Mouse (Mus musculus) 3134 (cell line): ENCODE results near the gene 9130230L23Rik.

Experiments
- DNase-seq: peaks from one replicate; pipeline ENCODE4 v3.0.0-alpha.2; 2011; ENCODE audit warnings: low spot score; ENCODE audit not compliant: insufficient read length; ENCODE audit errors: extremely low read depth

The 9130230L23Rik gene

DNA sequence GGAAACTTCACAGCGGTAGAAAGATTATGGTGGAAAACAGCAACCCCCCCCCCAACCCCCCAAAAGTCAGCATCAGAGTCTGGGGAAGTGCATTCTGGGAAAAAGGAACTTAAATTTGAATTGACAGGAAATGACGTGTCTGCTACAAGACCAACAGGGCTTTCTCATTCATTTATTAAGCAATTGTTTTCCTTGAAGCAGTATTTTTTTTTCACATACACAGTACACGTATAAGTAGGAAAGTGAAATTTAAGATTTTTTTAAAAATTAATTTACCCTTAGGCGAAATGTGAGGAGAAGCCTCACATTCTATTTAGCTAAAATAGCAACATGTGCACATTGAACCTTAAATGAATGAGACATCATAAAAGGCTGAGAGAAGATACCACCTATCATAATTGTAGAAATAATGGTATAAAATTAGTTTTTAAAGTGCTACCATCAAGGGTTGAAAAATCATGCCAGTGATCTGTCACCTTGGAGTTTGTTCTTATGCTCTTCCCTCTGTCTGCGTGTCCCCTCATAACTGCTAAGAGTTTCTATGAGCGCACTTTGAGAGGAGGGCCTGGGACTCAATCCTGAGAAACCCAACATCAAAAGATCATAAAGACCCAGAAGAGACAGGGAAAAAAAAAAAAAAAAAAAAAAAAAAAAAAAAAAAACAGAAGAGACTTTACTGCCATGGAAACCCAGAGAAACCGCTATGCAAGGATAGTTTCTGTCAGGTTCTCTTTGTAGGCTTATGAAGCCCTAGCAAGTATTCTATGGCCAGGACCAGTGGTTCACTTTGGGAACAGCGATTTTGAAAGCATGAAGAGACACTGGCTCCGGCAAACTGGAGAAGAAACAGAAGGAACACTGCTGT, 47.7 kb downstream of the 9130230L23Rik start:
- DNase-seq: no peak

DNA sequence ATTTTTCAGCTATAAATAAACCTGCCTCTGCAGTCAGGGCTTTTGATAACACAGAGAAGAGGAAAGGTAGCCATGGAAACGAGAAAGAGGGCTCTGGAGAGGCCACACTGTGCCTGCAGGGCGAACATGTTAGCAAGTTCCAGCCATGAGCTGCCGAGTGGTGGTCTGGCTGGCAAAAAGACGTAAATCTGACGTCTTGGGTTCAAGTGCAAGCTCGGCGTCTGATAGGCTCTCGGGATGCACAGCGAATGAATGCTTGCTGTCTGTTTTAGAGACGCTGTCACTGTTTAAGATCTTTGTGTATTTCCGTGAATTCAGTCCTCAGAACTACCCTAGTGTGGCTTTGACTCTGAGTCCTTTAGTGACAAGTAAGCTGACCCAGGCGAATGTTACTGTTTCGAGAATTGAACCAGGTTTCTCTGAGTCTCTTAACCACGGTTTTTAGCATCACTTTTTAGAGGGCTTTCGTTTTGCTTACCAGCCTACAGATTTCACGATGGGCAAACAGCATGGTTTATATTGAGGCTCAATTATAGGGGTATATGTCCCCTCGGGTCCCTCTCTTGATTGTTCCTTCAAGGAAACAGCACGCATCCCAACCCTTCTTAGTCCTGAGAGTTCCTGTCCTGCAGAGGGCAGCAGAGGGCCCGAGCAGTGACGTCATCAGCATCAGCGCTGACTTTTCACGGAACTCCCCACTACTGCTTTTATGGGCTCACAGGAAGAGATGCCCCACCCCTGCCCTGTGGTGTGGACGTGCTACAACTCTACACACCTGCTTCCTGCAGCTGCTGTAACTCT, 48.5 kb downstream of the 9130230L23Rik start:
- DNase-seq: peak; percentile 28

DNA sequence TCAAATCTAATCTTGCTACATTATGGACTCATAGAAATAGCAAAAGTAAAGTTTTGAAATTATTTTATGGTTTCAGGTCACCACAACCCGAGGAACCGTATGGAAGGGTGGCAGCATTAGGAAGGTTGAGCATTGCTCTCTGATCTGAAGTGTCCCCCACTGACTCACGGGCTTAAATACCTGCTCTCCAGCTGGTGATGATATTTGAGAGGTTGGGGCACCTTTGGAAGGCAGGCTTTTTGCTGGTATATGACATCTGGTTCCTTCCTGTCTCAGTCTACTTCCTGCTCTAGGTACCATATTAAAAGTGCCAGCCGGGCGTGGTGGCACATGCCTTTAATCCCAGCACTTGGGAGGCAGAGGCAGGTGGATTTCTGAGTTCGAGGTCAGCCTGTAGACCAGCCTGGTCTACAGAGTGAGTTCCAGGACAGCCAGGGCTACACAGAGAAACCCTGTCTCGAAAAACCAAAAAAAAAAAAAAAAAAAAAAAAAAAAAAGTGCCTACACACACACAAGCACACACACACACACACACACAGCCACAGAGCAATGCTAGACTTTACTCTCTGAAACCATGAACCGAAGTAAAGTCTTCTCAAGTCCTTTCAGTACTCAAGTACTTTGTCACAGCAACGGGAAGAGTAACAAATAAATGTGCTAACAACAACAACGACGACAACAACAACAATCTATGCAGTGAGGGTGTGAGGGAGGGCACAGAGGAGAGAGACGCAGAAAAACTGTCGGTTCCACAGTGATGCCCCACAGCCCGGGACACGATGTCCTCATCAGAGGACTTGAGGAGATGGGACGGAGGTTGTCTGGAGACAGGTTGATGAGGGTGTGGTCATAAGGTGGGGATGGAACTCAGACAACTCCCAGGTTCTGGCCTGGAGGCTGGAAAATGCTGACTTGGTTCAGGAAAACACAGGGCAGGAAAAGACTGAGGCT, 49.7 kb downstream of the 9130230L23Rik start:
- no peak for DNase-seq

DNA sequence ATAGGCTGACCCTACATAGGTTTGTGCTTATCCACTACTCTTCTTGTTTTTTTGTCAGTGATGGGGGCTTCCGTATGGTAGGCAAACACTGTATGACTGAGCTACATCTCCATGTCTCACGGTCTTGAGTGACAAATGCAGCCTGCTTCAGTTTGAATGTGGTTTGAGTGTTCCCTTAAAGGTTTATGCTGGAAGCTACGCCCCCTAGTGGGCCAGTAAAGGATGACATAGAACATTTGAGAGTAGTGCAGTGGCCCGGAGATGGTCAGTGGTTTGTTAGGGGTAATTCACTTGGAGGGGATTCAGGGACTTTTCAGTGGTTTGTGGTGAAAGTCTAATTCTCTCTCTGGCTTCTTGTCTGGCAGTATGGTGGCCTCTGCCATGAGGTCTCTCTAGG, 52.6 kb downstream of the 9130230L23Rik start:
- DNase-seq: no peak

DNA sequence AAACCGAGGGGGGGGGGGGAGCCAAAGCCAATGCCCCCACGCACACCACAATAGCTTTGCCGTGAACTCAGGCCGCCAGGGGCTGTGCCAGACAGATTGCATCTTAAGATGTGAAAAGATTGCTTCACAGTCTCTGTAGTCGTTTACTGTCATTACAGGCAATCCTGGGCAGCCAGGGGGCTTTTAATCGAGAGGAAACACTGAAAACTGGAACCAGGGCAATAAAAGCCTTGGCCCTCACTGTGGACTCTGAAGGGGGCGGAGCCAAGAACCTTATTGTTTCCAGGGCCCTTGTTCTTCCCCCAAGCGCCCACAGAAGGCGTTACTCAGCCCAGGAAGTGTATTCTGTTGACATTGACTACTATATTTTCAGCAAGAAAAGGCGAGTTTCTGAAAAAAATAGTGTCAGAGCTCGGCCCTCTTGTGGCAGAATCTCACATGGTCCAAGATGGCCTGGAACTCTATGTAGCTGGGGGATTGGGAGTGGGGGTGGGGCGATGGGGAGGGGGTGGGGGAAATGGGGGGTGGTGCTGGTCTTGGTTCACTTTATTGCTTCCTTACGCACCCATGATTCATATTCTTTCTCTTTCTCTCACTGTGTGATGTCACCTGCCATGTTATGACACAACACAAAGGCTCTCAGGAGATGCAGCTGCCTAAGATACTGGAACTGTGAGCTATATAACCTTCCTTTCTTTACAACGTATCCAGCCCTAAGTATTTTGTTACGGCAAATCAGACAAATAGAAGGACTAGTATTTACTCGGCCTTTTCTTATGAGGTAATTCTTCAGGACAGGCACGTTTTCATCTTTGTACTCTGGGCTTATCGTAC, 53.2 kb downstream of the 9130230L23Rik start:
- DNase-seq: no peak

DNA sequence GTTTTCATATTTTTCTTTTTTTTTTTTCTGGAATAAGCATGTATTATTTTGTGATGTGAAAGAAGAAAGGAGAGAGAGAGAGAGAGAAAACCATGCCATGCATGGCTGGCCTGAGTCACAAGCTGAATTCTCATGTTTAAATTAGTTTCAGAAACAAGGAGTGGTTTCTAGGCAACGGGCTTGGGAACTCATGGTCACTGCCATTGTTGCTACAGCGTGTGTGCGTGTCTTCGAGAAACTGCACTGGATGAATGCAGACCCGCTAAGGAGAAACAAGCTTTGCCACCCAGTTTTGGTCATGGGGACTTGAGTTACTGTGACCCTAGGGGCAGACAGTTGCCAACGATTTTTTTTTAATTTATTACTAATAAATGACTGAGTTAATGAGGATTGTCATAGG, 53.8 kb downstream of the 9130230L23Rik start:
- DNase-seq: no peak

DNA sequence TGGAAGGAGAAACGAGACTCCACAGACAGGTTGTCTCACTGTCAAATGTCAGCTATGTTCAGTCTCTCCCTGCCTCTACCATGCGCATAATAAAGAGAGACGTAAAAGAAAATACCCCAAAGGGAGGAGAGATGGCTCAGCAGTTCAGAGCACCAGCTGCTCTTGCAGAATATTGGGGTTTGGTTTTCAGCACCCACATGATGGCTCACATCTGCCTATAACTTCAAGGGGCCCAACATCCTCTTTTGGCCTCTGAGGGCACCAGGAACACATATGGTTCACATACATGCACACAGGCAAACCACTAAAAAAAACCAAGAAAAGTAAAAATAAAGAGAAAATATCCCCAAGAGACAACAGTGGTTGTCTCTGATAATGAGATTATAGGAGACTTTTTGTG, 54.3 kb downstream of the 9130230L23Rik start:
- DNase-seq: no peak

DNA sequence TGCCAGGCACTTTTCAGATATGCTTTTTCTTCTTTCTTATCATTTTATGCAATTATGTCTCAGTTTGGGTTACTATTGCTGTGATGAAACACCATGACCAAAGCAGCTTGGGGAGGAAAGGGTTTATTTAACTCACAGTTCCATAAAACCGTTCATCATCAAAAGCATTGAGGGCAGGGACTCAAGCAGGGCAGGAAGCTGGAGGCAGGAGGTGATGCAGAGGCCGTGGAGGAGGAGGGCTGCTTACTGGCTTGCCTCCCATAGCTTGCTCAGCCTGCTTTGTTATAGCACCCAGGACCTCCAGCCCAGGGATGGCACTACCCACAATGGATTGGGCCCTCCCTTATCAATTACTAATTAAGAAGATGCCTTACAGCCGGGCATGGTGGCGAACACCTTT, 62.9 kb downstream of the 9130230L23Rik start:
- DNase-seq: no peak

DNA sequence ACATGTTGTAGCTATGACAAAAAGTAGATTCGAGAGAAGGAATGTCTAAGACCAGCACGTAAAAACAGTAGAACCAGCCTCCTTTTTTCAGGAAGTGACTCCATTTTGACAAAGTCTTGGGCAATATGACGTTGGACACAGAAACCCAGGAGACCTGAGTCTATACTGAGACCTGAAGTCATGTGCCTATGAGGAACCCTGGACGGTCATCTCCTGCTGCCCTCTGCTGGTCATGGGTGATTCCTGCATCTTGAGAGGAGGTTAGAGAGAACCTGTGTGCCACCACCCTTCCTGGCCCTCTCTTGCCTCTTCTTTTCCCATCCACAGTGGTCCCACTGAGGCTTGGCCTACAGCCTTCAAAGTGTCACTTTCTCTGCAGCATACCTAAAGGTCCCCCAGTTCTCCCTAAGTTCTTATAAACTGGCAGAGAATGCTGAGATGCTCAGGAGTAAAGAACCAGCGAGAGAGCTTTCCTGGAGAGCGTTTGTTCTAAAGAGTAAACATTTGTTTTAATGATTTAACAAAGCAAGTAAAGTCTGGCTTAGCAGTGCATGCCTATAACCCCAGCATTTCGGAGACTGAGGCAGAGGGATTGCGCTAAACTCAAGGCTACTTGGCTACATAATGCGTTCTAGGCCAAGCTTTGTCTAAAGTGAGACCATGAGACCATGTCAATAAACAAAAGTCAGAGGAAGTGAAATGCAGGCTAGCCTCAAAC, 65.9 kb downstream of the 9130230L23Rik start:
- peak; percentile 13 for DNase-seq

DNA sequence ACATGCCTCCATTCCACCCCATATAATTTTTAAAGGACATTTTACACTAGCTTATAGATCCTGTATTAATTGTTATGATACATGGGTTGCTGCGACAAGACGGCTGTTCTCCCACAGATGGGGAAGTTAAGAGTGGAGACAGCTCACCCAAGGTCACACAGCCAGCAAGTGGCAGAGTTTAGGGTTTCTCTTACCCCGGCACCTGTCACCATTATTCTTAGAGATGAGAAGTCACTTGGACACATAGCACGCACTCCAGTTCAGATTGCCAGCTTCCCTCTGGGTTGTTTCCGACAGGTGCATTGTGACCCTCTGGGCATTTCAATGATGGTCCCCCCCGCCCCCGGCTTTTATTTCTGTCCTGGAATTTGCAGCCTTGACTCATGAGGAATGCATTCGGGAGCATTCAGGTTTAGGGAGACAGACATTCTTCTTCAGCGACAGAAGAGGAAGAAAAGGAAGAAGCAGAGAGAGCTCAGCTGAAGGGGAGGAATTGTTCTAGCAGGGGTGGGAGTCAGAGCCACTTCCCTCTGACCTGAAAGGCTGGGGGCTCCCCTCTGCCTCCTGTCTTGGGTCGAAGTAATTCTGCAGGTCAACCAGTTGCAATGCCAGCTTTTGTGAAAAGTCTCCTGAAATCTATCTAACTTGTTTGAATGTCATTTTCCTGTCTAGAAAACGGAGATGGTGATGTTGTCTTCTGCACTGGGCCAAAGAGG, 66.9 kb downstream of the 9130230L23Rik start:
- DNase-seq: no peak

DNA sequence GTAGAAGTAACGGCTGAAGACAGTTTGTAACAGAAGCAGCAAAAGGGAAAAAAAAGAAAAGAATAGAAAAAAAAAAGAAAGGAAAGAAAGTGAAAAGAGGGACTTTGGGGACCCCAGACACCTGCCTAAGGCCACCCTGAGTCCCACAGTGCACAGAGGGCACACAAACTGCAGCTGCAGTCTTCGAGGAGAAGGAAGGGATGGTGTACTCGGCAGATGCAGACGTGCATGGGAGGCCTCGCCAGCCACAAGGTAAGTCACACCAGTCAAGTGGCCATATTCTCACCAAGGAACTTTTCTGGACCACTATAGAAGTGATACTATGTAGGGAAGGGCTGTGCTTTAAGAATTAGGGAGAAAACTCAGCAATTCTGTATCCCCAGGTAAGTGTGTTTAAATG, 69.3 kb downstream of the 9130230L23Rik start, which contains the start of gene Chrna9:
Gene Chrna9 (plus strand): TSS at position 139 of the 400 bp plus-strand sequence.
- DNase-seq: no peak

DNA sequence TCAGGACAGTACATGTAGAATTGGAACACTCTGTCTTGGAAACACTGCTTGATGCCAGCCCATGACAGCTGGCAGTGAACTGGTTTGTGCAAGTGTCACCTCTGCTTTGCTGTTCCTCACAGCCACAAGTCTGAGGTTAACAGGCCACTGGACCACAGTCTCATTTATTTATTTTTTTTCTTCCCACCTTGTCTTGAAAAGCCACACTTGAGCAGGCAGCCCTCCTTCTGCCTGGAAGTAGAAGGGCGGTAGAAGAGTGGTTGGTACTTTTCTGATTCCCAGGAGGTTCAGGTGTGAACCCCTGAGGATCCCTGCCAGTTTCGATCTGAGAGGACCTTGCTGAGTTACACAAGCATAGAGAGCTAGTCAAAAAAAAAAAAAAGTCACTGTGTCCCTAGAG, 70.3 kb downstream of the 9130230L23Rik start:
- DNase-seq: no peak

DNA sequence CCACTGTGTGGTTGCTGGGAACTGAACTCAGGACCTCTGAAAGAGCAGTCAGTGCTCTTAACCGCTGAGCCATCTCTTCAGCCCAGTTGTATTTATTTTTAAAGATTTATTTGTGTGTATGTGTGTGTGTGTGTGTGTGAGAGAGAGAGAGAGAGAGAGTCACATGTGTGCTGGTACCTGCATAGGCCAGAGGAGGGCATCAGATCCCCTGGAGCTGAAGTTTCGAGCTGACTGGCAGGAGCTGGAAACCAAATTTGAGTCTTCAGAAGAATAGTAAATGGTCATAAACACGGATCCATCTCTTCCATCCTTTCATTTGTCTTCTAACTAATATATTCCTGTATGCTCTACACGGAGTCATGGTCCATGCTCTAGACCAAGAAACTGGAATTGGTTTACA, 70.8 kb downstream of the 9130230L23Rik start:
- DNase-seq: no peak

DNA sequence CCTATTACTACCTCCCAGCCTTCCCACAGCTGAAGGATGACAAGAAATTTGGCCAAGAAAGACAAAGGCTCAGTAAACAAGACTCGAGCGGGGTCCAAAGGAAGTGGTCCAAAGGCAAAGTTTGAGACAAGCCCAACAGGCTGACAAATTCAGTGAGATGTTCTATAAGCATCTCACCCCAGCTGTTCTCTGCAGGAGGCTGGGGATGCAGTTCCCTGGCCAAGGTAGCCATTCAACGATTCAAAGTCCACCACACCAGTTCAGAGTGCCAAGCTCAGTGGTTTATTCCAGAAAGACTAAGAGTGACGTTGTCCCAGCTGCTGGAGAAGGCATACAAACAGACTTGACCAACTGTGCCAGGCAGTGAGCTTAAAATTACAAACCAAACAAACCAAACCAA, 73.9 kb downstream of the 9130230L23Rik start:
- DNase-seq: no peak
